Mouse (Mus musculus): ENCODE results near the gene Ntan1.

Ntan1 gene

DNA sequence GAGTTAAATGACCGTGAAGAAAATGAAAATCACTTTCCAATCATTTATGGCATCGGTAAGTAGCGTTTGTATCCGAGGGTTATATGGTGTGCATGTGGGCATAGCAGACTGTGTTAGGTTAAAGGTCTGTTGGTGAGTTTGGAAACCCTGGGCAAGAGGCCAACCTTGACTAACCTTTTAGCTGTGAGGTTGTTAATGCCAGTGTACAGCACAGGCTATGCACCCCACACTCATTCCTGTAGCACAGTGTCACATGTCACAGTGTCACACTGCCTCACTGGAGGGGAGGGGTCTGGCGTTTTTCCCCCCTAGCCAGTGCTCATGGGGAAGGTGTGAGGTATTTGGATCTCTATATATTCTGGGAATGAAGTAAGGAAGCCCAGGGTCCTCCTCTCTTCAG lies 13.0 kb downstream of the Ntan1 start:
- no peak for DNase-seq (ENCODE audit: low spot score)

DNA sequence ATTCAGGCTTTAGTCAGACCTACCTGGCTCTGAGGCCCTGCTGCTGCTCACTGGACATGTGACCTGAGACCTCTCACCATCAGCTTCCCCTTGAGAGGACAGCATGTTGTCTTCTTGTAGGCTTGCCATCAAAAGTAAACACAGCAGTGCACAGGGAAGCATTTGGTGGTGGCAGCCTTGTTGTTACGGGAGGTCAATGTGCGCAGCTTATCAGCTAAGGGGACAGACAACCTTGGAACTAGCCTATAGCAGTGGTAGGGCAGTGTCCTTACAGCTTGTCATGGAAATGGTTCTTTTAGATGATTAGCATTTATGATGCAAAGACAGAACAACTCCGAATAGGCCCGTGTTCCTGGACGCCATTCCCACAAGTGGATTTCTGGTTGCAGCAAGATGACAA lies 15.7 kb downstream of the Ntan1 start:
- DNase-seq (ENCODE audit: low spot score): no peak

DNA sequence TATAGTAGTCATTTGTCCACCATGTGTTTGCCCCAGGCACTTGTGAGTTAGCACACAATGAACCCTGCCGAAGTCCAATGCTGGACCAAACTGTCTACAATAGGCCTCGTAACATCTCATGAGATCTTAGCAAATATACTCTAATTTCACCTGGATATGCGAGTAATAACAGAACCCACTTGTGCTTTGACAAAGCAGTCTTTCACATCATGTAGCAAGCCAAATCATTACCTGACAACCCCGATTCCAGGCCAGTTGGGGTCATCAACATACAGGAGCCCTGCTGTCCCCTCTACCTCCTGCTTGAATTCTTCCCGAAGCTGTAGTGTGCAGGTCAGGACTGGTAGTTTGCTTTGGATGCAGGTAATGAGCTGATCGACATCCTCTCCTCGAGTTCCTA lies 21.4 kb downstream of the Ntan1 start:
- no peak for DNase-seq (ENCODE audit: low spot score)

DNA sequence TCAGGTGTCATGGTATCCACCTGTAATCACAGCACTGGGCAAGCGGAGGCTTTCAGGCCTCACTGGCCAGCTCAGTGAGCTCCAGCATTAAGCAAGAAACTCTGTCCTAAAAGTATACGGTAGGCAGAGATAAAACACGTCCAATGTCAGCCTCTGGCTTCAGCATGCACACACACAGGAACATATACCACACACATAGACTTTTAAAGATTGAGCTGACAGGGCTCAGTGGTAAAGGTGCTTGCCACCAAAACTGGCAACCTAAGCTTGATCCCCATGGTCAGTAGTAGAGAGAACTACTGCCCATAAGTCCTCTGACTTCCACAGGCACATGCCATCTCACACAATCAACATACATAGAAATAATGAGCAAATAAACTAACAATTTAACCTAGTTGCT lies 22.3 kb downstream of the Ntan1 start:
- no peak for DNase-seq (ENCODE audit: low spot score)

DNA sequence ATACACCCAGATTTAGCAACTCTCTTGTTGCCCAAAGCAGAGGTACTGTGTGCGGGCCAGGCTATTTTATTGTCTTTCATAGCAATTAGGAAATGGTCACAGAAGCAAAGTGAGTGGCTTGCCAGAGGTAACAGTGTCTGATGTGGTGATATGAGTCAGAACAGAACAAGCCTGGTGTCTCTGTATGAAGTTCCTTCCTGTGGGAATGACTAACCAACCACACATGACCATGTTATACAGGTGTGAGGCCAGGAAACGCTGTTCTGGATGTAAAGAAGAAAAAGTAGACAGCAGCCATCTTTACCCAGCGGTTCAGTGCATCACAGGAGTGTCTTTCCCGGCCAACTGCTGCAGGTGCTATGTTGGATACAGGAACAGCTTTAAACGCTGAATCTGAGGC lies 26.4 kb downstream of the Ntan1 start:
- no peak for DNase-seq (ENCODE audit: low spot score)

DNA sequence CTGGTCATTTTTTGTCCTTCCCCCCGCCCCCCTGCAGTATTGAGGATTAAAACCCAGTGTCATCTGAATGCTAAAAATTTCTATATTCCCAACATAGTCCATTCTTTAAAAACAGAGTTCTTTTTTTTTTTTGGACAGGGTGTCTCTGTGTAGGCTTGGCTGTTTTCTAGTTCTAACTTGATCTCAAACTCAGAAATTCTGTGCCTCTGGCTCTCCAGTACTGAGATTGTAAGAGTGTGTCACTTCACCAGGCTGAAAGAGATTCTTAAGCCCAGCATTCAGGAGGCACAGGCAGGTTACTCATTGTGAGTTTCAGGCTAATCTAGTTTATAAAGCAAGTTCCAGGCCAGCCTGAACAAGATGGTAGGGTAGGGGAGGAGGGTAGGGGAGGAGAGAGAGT lies 28.0 kb downstream of the Ntan1 start:
- no peak for DNase-seq (ENCODE audit: low spot score)

DNA sequence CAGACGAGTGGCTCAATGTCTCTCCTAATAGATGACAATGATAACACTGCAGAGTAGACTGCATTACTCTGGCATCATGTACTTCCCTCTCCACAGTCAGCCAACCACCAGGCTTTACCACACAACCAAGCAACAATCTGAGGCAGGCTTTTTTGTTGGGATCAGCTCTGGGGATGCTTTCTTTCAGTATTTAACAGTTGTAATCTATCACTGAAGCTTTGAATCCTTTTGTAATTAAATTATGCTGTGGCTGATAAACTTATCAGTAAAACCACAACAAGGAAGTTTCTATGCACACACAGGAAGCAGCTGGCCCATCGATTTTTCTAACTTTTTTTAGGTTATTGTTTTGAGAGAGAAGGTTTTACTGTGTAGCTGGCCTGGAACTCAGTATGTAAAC lies 29.7 kb downstream of the Ntan1 start:
- no peak for DNase-seq (ENCODE audit: low spot score)

DNA sequence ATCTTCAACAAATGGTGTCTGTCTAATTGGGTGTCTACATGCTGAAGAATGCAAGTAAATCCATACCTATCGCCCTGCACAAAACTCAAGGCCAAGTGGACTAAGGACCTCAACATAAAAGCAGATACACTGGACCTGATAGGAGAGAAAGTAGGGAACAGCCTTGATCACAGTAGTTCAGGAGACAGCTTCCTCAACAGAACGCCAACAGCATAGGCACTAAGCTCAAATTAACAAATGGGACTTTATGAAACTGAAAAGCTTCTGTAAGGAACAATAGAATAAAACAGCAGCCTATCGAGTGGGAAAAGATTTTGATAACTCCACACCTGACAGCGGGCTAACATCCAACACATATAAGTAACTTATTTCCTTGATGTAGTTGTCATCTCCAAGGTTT lies 32.8 kb downstream of the Ntan1 start:
- DNase-seq (ENCODE audit: low spot score): no peak

DNA sequence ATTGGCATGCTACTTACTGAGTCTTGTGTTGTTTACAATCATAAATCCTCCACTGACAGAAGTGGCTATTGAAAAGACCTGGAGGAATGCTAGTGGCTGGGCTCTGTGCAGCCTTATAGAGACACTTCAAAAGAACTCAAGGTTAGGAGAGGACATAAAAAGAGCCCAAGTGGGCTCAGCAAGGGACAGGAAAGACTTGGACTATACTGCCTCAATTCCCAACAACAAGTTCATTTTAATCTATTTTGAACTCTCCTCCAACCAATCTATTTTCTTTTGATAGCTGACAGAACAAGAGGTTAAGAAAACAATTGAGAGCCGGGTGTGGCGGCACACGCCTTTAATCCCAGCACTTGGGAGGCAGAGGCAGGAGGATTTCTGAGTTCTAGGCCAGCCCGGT lies 35.2 kb downstream of the Ntan1 start:
- DNase-seq (ENCODE audit: low spot score): no peak

DNA sequence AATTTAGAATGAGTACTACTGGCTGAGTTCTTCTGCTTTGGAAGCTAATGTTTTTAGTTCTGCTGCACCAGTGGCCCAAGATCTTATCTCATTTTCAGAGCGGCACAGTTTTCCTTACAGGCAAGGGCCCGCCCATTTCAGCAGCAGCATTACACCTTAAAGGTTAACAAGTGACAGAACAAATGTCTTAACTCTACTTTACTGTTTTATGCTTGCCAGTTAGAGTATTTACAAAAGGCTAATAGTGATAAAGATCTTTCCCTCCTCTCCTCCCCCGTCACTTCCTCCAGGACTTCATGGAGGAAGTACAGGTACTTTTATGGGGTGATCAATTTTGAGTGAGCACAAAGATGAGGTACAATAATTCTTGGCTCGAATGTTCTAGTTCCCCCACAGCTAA lies 47.4 kb downstream of the Ntan1 start:
- no peak for DNase-seq (ENCODE audit: low spot score)

DNA sequence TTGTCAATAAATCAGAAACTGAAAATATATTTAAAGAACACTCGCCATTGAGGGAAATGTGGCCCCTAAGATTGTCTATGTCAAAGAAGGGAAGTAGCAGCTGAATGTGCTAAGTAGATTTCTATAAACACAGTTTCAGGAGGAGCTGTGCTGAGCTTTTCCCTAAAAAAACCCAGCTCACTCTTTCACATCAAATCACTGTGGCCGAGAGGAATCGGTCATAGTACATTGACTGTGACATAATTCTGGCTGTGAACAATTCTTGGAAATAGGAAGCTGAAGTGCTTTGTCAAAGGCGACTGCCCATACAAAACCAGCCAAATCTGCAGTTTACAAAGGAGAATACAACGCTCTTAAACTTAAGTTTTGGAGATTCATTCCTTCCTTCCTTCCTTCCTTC lies 48.0 kb downstream of the Ntan1 start:
- DNase-seq (ENCODE audit: low spot score): no peak

DNA sequence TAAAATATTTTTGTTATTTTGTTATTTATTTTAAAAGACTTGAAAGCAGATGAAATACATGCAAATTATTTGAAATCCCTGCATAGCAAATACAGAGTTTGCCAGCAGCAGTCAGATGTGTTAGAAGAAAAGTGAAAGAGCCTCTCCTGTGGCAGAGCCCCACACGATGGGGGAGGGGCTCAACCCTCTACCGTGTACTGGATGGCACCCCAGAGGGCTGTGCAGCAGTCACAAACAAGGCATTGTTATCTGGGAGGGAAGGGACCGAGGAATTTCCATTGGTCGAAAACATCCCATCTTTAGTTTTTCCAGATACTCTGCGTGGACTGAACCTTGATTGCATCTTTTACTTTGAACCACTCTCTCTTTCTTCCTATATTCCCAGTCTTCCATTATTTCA lies 48.8 kb downstream of the Ntan1 start:
- peak; percentile 69 for DNase-seq (ENCODE audit: low spot score)

DNA sequence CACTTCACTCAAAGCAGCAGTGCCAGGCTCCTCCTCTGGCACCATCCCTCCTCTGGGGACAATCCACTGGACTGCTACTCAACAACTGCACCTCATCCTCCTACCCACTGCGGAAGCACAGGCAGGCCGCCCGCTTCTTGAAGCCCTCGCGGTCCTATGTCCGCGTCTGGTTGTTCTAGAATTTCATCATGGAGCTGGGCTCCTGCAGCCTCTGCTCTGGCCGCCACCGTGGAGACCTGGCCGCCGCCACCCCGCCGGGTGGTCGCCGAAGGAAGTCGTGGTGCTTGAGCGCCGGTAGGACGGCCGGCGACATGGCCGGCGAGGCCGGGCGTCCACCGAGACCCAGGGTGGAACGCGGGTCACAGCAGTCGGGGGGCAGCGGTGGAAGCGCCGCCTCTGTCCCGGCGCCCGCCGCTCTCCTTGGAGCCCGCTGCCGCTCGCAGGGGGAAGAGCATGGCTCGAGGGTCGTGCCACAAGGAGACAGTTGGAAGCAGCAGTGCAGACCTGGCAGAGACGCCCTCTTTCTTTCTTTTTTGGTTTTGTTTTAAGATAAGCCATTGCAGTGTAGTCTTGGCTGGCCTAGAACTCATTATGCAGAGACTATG lies 49.4 kb downstream of the Ntan1 start:
- DNase-seq (ENCODE audit: low spot score): peak; percentile 19

DNA sequence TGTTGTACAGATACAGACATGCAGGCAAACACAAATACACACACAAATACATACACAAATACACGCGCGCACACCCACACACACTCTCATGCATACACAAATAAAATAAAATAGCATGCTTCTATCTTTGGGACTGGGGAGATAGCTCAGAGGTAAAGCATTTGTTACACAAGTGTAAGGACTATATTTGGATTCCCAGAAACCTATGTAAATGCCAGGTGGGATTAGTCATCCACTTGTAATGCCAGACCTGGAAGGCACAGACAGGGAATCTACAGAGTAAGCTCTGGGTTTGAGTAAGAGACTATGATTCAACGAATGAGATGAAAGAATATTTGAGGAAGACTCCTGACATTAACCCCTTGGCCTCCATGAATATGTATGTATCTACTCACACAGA lies 56.8 kb downstream of the Ntan1 start:
- no peak for DNase-seq (ENCODE audit: low spot score)

DNA sequence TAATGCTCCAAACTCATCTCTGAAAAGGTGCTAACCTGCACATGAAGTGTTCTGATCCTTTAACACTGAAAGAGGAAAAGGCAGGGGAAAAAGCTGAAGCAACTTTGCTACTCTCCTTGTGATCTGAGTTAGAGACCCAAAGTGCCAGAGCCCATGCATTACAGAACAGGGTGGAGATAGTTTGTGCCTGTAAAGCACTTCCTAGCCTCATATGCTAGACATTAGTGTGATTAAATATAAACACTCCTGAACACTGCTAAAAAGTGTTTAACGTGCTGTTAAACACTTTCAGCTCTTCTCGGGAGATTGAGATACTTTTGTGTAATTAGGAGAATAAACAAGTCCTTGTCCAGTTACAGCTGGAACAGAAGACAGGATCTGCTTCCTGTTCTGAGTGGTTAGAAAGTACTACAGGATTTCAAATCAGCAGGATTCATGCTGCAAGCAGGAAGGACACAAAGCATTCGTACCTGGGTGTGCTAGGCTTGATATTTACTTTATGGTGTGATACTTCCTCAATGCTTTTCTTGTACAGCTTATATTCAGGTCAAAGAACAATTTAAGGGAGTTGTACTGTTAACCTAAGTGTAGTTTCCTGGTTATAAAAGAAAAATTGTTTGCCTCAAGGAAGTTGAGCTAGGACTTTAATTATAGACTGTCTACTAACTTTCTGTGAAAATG lies 64.6 kb downstream of the Ntan1 start:
- DNase-seq (ENCODE audit: low spot score): no peak
